Mouse (Mus musculus) erythroblast, adult 5-6 weeks (primary cell): ENCODE data around the gene Dpp4. TPM values are rescaled to one million over a fixed set of nuclear protein-coding genes. Genes with fewer than 3 reads are reported as not detected.

ENCODE experiments used
- ATAC-seq: replicated peaks from 2 replicates; pipeline ENCODE4 v1.8.0; 2016; ENCODE audit warnings: moderate number of reproducible peaks, mild to moderate bottlenecking, moderate TSS enrichment, inconsistent platforms; ENCODE audit not compliant: poor library complexity, low FRiP score, severe bottlenecking
- total RNA-seq, 2 experiments: library from RNA; stranded (forward) in 1 of 2; stranded (reverse) in 1 of 2; fragments of 150-400 nt in 1 of 2; fragments of 200-764, 138-1000 nt in 1 of 2; gene quantifications; 2 replicates each; pipeline versions ENCODE4 v1.2.3 to v1.2.4; 2015 to 2017; ENCODE audit warnings: low replicate concordance in 2 of 2

Dpp4 gene
- total RNA-seq, 2 experiments from 2014 or later, result 2.5 to 3.2 TPM

GRCm38 (mm10) chr2:62323078-62323637 is 88.9 kb downstream of the Dpp4 start:
- no peak for ATAC-seq

GRCm38 (mm10) chr2:62319489-62319888 is 92.5 kb downstream of the Dpp4 start:
- no peak for ATAC-seq

- no peak for ATAC-seq
Measured at GRCm38 (mm10) chr2:62316930-62317329, 95.1 kb downstream of the Dpp4 start.

GRCm38 (mm10) chr2:62307477-62307876 is 104.6 kb downstream of the Dpp4 start:
- no peak for ATAC-seq

- no peak for ATAC-seq
Measured at GRCm38 (mm10) chr2:62306978-62307377, 105.1 kb downstream of the Dpp4 start.

GRCm38 (mm10) chr2:62301716-62302115 is 110.3 kb downstream of the Dpp4 start:
- ATAC-seq, result no peak

GRCm38 (mm10) chr2:62293846-62294245 is 118.2 kb downstream of the Dpp4 start:
- ATAC-seq, result no peak

- ATAC-seq, result no peak
Measured at GRCm38 (mm10) chr2:62287532-62287931, 124.5 kb downstream of the Dpp4 start.

GRCm38 (mm10) chr2:62285847-62286246 is 126.2 kb downstream of the Dpp4 start:
- no peak for ATAC-seq

GRCm38 (mm10) chr2:62285026-62285425 is 127.0 kb downstream of the Dpp4 start:
- ATAC-seq, result no peak

Other genes starting within 250 kb of the Dpp4 start
- gene Gcg, start 71.4 kb upstream of the Dpp4 start, total RNA-seq (2015; ENCODE audit: low replicate concordance), result 3.3 TPM in 1 of 2 replicates, not detected in the other
- gene Gcg, start 71.4 kb upstream of the Dpp4 start, total RNA-seq (2017; ENCODE audit: low replicate concordance), result not detected in 2 replicates
- 0.96 and 3.1 TPM in 2 replicates for gene Fap, start 161.8 kb upstream of the Dpp4 start, total RNA-seq (2015; ENCODE audit: low replicate concordance)
- gene Fap, start 161.8 kb upstream of the Dpp4 start, total RNA-seq (2017; ENCODE audit: low replicate concordance), result 1.6 and 1.7 TPM in 2 replicates
- gene Ifih1, start 234.0 kb upstream of the Dpp4 start, total RNA-seq (2015; ENCODE audit: low replicate concordance), result 26.3 and 28.8 TPM in 2 replicates
- gene Ifih1, start 234.0 kb upstream of the Dpp4 start, total RNA-seq (2017; ENCODE audit: low replicate concordance), result 39.8 and 51.7 TPM in 2 replicates